Mouse (Mus musculus) CD8-positive naive resting alpha-beta T cell, adult 2 months (primary cell): ENCODE measurements around the gene Grm4.

Experiments
- DNase-seq, 2 experiments: peaks; one replicate each; pipeline ENCODE4 v3.0.0; 2022; ENCODE audit warnings: low read depth in 2 of 2, low spot score in 2 of 2

Grm4 gene

DNA sequence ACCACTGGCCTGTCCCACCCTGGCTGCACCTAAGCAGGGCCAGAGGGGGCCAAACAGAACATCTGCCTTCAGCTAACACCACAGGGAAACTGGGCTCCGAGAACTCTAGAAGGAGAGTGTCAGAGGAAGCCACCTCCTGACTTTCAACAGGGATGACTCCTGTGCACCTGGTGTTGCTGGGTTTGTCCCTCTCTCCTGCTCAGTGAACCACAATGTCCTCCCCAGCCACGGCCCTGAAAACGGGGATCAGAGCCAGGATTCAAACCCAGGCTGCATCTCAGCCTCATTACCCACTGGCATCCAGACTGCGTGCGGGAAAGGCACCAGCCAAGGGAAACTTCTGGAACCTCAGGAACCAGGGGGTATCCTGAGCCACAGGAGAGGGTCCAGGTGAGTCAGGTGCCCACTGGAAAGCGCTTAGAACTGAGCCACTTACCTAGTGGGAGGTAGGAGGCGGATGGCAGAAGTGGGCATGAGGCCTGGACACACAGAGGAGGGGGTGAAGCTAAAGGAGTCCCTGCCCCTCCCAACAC, 26.1 kb downstream of the Grm4 start:
- no peak for DNase-seq

DNA sequence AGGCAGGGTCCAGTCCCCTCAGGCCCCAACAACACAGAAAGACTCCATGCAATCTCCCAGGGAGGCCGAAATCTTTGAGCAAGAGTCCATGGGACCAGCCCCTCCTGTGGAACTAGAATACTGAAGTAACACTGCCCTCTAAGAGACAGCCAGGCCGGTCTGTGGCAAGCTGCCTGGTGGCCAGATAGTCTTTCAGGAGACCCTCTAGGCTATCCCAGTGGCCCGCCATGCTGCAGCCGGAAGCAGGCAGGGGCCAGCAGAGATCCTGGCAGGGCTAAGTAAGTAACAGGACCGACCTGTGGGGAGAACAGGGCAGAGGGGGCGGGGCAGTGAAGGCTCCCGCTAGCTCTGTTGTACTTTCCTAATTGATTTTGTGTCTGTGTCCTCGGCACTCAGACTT, 27.2 kb downstream of the Grm4 start:
- DNase-seq, result no peak

DNA sequence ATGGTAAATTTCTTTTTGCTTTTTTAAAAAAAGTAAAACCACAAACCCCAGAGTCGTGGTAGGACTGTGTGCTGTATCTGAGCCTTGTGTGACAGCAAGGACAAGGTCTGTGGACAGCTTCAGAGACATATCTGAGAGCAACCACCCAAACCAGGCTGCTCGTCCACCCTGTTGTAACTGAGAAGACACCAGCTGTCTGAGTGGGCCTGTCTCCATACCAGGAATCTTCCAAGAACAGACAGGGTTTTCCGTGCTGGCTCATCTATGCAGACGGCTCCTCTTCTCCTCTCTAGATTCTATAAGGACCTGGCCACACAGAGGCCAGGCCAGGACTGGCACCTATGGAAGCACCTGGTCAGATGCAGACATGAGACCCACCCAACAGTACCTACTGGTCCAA, 27.8 kb downstream of the Grm4 start:
- DNase-seq, result no peak

DNA sequence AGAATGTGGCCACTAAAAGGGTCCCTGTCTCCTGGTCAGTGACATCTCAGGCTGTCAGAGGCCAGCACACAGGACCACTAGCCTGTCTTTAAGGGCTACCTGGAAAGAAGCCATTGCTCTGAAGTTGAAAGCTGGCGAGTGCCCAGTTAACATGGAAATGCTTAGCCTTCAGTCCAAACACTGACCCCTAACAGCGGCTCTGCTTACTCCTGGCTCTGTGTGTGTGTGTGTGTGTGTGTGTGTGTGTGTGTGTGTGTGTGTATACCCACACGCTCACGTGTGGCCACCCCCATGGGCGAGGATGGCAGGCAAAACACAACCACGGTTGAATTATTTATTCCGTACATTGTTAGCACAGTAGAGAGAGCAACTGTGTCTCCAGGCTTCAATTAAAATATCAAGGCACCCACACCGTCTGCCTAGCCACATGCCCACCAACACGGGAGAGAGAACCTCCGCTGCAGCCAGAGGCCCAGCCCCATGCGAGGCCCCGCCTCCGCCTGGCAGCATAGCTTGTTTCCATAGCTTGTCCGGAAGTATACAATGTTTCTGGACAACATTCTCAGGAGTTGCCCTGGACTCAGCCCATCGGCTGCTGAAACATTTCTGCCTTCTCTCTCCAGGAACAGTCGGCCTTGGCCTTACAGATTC, 32.9 kb downstream of the Grm4 start:
- no peak for DNase-seq

DNA sequence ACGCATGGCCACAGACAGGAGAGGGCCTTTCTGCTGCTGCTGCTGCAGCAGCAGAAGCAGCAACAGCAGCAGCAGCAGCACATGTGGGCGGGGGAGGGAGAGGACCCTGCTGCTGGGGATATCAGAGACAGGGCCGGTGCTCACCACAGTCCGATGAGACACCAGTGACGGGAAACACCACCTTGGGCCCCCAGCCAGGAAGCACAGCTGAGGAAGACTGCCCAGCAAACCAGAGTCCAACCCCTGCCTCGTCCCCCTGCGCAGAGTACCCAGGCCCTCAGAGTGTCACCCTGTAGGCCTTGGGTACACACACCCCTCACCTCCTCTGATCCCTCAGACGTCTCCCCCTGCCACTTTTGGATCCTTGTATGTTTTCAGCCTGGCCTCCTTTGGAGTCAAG, 35.3 kb downstream of the Grm4 start:
- no peak for DNase-seq

DNA sequence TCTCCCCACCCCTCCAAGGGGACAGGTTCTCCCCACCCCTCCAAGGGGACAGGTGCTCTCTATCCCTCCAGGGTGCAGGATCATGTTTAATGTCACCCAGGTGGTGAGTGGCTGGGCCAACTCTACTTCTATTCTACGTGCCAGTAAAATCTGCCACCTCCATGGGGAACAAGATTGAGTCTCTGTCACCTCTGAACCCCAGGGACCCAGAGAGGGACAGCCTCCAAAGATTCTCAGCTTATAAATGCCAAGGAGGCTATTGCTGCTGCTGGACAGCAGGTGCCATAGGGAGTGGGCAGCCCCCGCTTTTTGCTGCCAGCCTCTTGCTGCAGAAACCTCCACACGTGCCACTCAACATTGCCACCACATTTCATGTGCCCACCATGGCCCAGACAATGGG, 37.6 kb downstream of the Grm4 start:
- no peak for DNase-seq

DNA sequence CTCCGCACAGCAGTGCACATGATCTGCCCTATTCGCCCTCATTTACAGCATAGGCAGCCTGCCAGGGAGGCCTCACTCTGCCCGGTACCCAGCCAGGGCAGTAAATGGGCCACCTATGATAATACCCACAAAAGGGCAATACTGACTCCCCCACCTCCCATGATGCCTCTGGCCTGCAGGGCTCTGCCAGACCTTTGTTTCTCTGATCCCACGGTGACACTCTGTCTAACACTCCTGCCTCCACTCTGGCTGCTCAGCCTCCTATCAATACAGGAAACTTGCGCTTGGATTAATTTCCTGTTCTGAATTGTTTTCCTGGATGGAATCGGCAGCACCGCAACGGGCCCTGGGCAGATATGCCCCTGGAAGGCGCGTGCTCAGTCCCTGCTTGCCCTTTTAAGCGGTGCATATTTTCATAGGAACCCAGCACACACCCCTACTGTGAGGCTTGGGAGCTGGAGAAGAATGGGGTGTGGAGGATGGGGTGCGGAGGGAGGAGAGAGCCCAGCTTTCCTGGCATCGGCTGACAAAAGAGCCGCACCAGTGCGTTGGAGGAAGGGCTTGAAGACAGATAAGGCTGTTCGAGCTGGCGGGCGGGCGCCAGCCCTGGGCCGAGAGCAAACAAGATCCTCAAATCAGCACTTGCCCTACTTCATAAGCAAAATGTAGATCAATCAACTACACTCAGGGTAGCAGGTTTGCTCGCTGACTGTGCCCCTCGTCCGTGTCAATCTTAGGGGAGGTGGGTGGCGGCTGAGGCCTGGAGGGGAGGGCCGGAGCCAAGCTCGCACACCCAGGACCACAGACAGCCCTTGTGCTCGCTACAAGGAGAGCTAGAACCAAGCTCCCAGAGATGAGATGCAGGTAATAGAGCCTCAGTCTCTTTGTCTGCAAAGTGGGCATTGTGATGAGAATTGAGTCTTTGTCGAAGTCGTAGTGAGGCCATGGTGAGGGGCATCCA, 40.8 kb downstream of the Grm4 start:
- no peak for DNase-seq

DNA sequence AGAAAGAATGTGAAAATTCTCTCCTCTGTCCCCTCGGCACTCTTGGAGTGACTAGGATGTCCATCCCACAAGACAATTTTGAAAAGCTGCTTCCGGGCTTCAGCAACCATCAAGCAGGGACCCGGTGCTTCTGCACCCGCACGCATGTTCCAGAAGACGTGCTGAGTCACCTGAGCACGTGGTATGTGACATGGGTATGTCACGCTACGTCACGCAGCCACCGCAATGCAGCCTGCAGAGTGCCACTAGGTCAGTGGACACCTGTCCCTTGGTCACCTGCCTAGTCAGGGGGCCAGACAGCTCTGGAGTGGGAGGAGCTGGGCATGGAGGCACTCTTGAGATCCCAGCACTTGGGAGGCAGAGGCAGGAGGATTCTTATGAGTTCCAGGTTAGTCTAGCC, 45.6 kb downstream of the Grm4 start:
- no peak for DNase-seq

DNA sequence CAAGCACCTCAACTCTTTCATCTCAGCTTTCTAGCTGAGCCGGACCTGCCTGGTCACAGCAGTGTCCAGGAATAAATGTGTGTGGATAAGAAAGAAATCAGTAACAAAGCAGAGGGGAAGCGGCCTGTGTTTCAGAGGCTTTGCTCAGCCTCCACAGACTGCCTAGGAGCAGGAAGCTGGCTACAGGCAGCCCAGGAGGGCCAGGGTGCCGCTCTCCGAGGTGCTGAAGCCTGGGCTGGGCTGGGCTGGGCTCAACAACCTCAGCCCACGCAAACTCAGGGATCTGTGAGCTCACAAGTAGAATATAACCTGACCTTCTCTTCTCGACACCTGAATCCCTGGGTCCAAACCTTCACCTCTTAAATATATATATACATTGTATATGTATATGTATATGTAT, 54.6 kb downstream of the Grm4 start:
- no peak for DNase-seq

DNA sequence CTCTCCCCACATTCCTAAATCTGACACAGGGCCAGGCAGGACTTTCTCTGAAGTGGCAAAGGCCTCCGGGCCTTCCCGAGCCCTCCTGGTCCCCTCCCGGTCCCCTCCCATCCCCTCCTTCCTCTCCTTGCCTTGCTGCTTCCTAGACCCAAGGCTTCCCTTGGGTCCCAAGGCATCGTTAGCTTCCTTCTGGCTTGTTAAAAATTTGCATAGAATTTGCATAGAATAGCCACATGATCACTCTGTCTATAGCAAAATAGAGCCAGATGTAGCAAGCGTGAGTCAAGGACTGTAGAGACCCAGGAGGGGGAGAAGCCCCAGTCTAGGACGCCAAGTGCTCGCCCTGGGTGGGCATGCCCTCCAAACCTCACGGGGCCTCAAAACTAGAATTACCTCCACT, 55.3 kb downstream of the Grm4 start:
- no peak for DNase-seq

DNA sequence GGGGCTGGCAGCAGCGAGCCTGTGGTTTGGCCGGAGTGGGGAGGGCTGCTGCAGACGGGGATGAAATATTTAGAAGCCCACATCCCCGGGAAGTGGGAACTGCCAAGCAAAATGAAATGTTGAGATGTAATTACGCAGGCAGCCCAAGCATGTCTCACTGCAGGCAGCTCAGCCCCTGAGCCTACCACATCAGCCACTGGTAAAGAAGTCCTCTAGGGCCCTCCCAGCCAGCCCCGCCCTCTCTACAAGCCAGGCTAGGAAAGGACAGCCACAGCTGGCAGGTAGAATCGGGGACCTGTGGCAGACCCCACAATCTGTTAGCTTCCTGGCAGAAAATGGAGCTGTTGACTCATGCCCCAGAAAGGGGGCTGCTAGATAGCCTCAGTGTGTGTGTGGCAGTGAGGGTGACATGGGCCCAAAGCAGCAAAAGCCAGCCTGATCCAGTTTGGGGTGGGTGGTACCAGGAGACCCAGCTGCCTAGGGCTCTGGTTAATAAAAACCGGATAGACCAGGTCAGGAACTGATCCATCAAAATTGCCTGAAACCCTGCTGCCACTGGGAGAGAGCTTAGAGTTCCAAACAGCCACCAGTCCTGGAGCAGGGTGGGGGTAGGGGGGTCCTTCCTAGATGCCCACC, 56.8 kb downstream of the Grm4 start:
- DNase-seq, result no peak

DNA sequence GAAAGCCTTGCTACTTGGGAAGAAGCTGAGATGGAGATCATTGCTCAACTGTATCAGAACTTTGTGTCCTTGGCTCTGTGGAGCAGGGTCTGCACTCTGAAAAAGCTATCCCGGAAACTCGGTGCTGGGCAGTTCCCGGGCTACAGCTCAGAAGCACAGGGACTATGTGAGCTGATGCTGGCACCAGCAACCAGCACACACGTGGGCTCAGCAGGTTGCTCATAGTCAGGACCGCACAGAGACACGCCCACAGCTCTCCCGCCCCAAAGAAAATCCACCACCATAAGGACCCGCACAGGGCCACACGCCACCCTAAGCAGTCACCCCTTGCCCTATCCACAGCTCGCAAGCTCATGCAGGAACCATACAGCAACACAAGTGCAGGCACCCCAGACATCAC, 61.2 kb downstream of the Grm4 start:
- DNase-seq, result no peak

DNA sequence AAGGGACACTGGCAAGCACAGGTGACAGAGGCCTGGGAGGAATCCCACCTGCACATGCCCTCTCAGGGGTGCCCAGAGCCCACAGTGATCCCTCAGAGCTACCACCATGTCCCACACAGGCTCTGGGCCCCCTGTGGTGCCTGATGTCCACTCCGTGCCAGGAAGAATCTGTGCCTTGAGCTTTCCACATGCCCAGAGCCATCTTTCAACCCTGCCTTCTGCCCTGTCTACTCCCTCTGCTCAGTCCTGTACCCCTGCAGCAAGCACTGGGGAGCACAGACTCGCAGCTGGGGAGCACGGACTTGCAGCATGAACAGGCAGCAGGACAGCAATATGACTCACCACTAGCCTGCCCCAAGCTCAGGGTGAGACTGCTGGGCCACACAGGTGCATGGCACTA, 62.0 kb downstream of the Grm4 start:
- no peak for DNase-seq

DNA sequence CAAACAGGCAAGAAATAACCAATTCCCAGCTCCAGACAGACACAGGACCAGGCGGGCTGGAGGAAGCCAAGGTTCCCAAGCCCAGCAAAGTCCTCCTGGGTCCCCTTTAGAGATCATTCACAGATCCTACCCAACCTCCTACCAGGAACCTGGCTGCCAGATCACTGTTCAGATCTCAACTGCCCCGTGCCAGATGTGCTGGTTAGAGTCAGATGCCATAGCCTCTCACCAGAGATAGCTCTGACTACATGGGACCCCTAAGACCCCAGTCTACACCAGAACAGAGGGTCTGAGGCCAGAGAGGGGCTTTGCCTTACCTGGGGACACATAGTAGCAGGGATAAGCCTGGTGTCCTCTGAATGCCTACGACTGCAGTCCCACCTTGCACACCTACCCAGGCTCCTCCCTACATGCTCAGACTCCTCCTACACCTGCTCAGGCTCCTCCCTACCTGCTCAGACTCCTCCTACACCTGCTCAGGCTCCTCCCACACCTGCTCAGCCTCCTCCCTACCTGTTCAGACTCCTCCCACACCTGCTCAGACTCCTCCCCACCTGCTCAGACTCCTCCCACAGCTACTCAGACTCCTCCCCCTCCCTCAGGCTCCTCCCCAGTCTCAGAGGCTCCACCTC, 63.2 kb downstream of the Grm4 start:
- DNase-seq, result no peak

DNA sequence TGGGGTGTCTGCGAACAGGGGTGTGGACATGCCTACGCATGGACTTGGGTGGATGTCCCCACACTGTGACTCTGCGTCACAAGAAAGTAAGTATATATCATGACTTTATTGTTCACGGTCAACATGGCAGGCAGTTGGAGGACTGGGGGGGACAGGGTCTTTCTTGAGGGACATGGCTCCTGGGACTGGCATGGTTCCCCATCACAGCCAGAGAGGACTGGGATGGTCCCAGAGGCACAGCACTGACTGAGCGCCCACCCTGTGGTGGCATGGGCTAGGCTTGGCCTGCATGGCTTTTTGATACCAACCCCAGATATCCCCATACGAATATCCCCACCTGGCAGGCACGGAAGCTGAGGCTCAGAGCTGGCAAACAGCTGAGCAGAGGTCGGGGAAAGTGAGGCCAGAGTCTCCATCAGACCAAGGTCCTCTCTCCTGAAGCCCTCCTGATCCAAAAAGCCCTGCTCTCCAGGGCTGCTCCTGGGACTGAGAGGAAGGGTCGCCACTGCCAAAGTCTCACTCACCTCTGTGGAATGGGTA, 64.1 kb downstream of the Grm4 start:
- DNase-seq, result no peak

DNA sequence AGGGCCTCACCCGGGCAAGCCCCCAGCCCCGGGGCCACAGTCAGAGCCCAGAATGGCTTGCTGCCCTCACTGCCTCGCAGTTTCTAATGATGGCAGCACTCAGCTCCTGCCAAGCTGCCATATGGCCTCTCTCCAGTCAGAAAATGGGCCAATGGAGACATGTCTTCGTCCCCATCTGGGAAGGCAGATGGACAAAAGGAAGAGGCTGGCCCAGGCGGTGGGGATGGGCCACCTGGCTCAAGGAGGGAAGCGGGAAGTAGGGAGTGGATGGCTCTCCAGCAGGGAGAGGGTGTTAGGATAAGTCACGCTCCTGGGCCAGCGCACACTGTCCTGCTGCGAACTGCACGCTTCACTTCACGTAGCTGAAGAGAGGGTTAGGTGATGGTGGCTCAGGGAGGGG, 64.8 kb downstream of the Grm4 start:
- DNase-seq, result no peak

DNA sequence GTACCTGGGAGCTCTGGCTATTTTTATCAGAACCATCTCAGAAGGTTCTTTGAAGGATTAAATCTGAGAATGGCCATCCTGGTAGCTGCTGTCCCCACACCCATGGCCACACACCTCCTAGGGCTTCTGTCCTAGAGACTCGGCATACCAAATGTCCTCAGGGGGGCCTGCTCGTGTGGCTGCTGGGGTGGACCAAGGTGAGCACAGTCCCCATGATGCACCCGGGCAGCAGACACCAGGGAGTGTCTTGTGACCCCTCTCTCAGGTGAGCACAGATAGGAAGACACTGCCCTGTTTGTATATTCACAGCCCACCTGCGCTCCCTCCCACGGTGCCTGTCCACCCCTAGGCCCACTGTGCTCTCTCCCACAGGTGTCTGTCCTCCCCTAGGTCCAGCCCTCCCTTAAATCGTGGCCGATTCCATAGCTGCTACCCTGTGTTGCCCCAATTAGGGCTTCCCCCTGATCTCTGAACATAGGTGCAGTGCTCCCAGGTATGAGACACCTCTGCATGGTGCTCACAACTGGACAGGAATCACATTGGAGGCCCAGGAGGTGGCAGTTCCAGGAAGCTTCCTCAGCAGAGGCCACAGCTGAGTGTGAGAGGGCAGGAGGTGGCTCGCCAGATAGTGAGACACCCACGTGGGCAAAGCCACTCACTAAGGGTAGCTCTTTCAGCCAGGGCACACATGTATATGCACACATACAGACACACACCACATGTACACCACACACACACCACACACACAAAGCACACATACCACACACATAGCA, 66.0 kb downstream of the Grm4 start:
- DNase-seq, result no peak

DNA sequence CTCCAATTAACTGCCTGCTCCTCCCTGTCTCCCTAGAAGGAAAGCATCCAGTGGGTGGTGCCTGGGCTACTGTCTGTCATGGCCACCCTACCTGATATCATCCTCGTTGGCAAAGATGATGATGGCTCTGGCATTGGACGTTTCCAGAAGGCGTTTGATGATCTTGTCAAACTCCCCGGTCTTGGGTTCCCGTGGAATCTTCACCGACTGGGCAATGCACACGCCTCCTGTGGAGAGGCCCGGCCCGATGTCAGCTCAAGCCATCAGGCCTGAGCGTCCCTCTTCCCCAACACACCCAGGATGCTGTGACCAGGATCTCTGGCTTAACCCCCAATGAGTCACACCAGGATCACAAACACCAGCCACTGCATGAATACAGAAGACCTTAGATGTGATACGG, 66.8 kb downstream of the Grm4 start:
- no peak for DNase-seq

DNA sequence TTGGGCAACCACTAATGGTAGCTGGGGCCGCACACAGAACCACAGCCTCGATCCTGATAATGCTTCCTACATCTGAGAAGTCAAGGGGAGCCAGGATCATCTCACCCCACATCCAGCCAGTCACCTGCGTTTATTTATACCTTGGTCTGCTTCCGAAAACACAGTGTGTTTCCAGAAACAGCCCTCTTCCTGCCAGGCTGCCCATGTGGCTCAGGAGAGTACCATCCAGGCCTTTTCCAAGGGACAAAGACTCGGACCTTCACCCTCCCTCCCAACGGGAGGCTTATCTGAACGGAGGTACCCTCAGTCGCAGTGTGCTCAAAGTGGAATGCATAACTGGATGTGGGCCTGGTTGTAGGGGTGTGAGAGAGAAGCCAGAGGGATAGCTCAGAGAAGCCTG, 68.2 kb downstream of the Grm4 start:
- DNase-seq, result no peak

DNA sequence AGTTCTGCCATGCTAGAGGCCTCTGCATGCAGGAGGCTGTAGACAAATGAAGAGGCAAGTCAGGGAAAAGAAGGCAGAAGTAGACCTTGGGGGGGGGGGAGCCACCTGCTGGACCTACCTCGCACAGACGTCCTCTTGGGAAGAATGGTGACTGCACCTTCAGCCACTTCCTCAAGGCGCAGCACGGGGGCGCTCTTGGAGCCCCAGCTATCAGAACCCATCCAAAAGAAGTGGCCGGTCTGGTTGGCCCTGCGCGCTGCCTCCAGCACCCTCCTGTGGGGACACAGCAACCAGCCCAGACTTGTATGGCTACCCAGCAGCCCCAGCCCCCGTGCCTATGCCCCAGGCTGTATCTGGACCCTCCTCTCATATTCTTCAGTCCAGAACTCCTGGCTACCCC, 69.4 kb downstream of the Grm4 start:
- no peak for DNase-seq
